Mouse (Mus musculus): Measurements from ENCODE around the gene Carmil3. TPM values are rescaled to one million over a fixed set of nuclear protein-coding genes. Genes with fewer than 3 reads are reported as not detected.

Gene Carmil3
- polyA plus RNA-seq, 1 experiment from 2014 or later = 1.6 TPM

DNA sequence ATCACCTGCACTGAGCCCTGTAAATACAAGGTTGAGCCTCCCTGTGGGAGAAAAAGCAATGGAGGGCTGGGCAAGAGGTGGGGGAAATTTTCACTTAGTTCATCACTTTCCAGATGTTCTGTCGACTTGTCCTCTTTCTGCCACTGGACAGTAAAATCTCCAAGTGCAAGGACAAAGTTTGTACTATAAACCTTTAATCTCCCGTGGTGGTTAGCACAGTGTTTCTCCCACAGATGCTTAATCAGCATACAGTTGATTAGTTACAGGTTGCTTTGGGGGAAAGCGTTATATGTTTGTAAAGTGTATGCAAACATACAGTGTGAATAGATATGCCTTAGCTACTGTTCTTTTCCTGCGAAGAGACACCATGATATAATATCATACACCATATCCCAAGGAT is 24.0 kb upstream of the Carmil3 start:
- H3K4me1 ChIP-seq (ENCODE audit: control insufficient read depth in 2 of 2, insufficient read depth in 2 of 2, low read length in 2 of 2) = no peaks in the 10 kb centered on the region
- no peak overlapping the region for H3K9ac ChIP-seq (ENCODE audit: low read length)
- H3K4me2 ChIP-seq (ENCODE audit: low read length) = no peak overlapping the region
- H3K9me3 ChIP-seq (ENCODE audit: control insufficient read depth, low read length) = no peaks in the 10 kb centered on the region
- 0 out of 2 replicates have a peak, but pooled peaks cover 4% of the 10 kb centered on the region for H3K27me3 ChIP-seq (ENCODE audit: control insufficient read depth, insufficient read depth, low read length)
- ATAC-seq (ENCODE audit: insufficient number of reproducible peaks, insufficient read depth, low FRiP score, low read depth) = no peak
- H3K27ac ChIP-seq (replicated peaks in 1 of 2; ENCODE audit: control insufficient read depth in 1 of 2, insufficient read depth in 1 of 2, low read depth in 2 of 2, low read length in 2 of 2) = no peak overlapping the region
- 71% methylated on average over 4 of the region's 4 CpGs for WGBS
- no peaks in the 10 kb centered on the region for H3K36me3 ChIP-seq (ENCODE audit: control insufficient read depth, insufficient read depth, low read length)
- no peak overlapping the region for H3K4me3 ChIP-seq (ENCODE audit: control insufficient read depth in 1 of 2, insufficient read depth in 1 of 2, low read depth in 1 of 2, low read length in 2 of 2)

DNA sequence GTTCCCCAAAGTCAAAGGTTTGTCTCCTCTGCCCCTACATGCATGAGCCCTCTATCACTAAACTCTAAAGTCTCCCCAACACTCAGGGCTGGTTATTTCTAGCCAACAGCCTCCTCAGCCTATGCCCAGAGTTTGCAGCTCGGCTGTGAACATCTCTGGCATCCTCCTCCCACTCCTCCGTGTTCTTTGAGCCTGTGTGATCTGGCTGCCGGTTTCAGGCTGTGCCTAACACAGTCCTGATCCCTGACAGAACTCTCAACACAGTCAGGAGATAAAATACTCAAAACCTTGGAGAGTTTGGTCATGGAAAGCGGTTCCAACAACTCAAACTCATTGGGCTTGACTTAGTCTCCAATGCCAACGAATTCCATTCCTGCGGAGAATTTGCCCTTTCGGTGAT is 23.3 kb upstream of the Carmil3 start:
- Histone ChIP-seq H3K9me3 (ENCODE audit: control insufficient read depth, low read length) (no peaks in the 10 kb centered on the region), H3K4me3 (ENCODE audit: control insufficient read depth in 1 of 2, insufficient read depth in 1 of 2, low read depth in 1 of 2, low read length in 2 of 2) (no peak overlapping the region), H3K9ac (ENCODE audit: low read length) (no peak overlapping the region), H3K27ac (replicated peaks in 1 of 2; ENCODE audit: control insufficient read depth in 1 of 2, insufficient read depth in 1 of 2, low read depth in 2 of 2, low read length in 2 of 2) (no peak overlapping the region), H3K27me3 (ENCODE audit: control insufficient read depth, insufficient read depth, low read length) (0 out of 2 replicates have a peak, but pooled peaks cover 4% of the 10 kb centered on the region), H3K36me3 (ENCODE audit: control insufficient read depth, insufficient read depth, low read length) (no peaks in the 10 kb centered on the region), H3K4me2 (ENCODE audit: low read length) (no peak overlapping the region), H3K4me1 (ENCODE audit: control insufficient read depth in 2 of 2, insufficient read depth in 2 of 2, low read length in 2 of 2) (no peaks in the 10 kb centered on the region)
- ATAC-seq (ENCODE audit: insufficient number of reproducible peaks, insufficient read depth, low FRiP score, low read depth) = no peak
- 48% methylated on average over 7 of the region's 7 CpGs for WGBS

GRCm38 (mm10) chr14:55468301-55468741 is 22.1 kb upstream of the Carmil3 start:
- Histone ChIP-seq H3K4me2 (ENCODE audit: low read length) (no peak overlapping the region), H3K27ac (replicated peaks in 1 of 2; ENCODE audit: control insufficient read depth in 1 of 2, insufficient read depth in 1 of 2, low read depth in 2 of 2, low read length in 2 of 2) (no peak overlapping the region), H3K36me3 (ENCODE audit: control insufficient read depth, insufficient read depth, low read length) (no peaks in the 10 kb centered on the region), H3K9me3 (ENCODE audit: control insufficient read depth, low read length) (no peaks in the 10 kb centered on the region), H3K4me1 (ENCODE audit: control insufficient read depth in 2 of 2, insufficient read depth in 2 of 2, low read length in 2 of 2) (no peaks in the 10 kb centered on the region), H3K9ac (ENCODE audit: low read length) (no peak overlapping the region), H3K27me3 (ENCODE audit: control insufficient read depth, insufficient read depth, low read length) (0 out of 2 replicates have a peak, but pooled peaks cover 4% of the 10 kb centered on the region), H3K4me3 (ENCODE audit: control insufficient read depth in 1 of 2, insufficient read depth in 1 of 2, low read depth in 1 of 2, low read length in 2 of 2) (no peak overlapping the region)
- WGBS = 76% methylated on average over 2 of the region's 2 CpGs
- no peak for ATAC-seq (ENCODE audit: insufficient number of reproducible peaks, insufficient read depth, low FRiP score, low read depth)

DNA sequence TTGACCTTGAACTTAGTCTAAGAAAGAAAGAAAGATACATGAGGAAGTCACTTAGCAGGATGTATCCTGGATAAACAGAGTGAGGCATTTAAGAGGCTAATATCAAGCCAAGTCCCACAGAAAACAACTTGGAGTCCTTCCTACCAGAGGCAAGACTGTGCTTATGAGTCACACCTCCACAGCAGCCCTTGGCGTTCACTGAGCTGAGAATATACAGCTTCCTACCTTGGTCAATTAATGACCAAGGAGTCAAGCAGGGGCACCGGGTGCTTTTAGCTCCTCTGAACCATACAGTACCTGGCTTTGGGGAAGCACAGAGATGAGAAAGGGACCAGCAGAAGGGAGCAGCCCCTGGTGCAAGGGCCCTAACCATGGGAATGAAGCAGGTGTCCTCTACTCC is 21.4 kb upstream of the Carmil3 start:
- 76% methylated on average over 2 of the region's 2 CpGs for WGBS
- Histone ChIP-seq H3K9me3 (ENCODE audit: control insufficient read depth, low read length) (no peaks in the 10 kb centered on the region), H3K4me1 (ENCODE audit: control insufficient read depth in 2 of 2, insufficient read depth in 2 of 2, low read length in 2 of 2) (no peaks in the 10 kb centered on the region), H3K9ac (ENCODE audit: low read length) (no peak overlapping the region), H3K4me2 (ENCODE audit: low read length) (no peak overlapping the region), H3K27me3 (ENCODE audit: control insufficient read depth, insufficient read depth, low read length) (0 out of 2 replicates have a peak, but pooled peaks cover 4% of the 10 kb centered on the region), H3K27ac (replicated peaks in 1 of 2; ENCODE audit: control insufficient read depth in 1 of 2, insufficient read depth in 1 of 2, low read depth in 2 of 2, low read length in 2 of 2) (no peak overlapping the region), H3K4me3 (ENCODE audit: control insufficient read depth in 1 of 2, insufficient read depth in 1 of 2, low read depth in 1 of 2, low read length in 2 of 2) (no peak overlapping the region), H3K36me3 (ENCODE audit: control insufficient read depth, insufficient read depth, low read length) (no peaks in the 10 kb centered on the region)
- ATAC-seq (ENCODE audit: insufficient number of reproducible peaks, insufficient read depth, low FRiP score, low read depth) = no peak

GRCm38 (mm10) chr14:55469821-55470220 is 20.6 kb upstream of the Carmil3 start:
- Histone ChIP-seq H3K9me3 (ENCODE audit: control insufficient read depth, low read length) (no peaks in the 10 kb centered on the region), H3K4me3 (ENCODE audit: control insufficient read depth in 1 of 2, insufficient read depth in 1 of 2, low read depth in 1 of 2, low read length in 2 of 2) (no peak overlapping the region), H3K27ac (replicated peaks in 1 of 2; ENCODE audit: control insufficient read depth in 1 of 2, insufficient read depth in 1 of 2, low read depth in 2 of 2, low read length in 2 of 2) (no peak overlapping the region), H3K36me3 (ENCODE audit: control insufficient read depth, insufficient read depth, low read length) (no peaks in the 10 kb centered on the region), H3K27me3 (ENCODE audit: control insufficient read depth, insufficient read depth, low read length) (0 out of 2 replicates have a peak, but pooled peaks cover 4% of the 10 kb centered on the region), H3K4me1 (ENCODE audit: control insufficient read depth in 2 of 2, insufficient read depth in 2 of 2, low read length in 2 of 2) (no peaks in the 10 kb centered on the region), H3K9ac (ENCODE audit: low read length) (no peak overlapping the region), H3K4me2 (ENCODE audit: low read length) (no peak overlapping the region)
- no peak for ATAC-seq (ENCODE audit: insufficient number of reproducible peaks, insufficient read depth, low FRiP score, low read depth)
- WGBS = 88% methylated on average over 6 of the region's 6 CpGs

- H3K9me3 ChIP-seq (ENCODE audit: control insufficient read depth, low read length) = no peaks in the 10 kb centered on the region
- ATAC-seq (ENCODE audit: insufficient number of reproducible peaks, insufficient read depth, low FRiP score, low read depth) = no peak
- H3K4me3 ChIP-seq (ENCODE audit: control insufficient read depth in 1 of 2, insufficient read depth in 1 of 2, low read depth in 1 of 2, low read length in 2 of 2) = no peak overlapping the region
- H3K4me1 ChIP-seq (ENCODE audit: control insufficient read depth in 2 of 2, insufficient read depth in 2 of 2, low read length in 2 of 2) = no peaks in the 10 kb centered on the region
- no peak overlapping the region for H3K27ac ChIP-seq (replicated peaks in 1 of 2; ENCODE audit: control insufficient read depth in 1 of 2, insufficient read depth in 1 of 2, low read depth in 2 of 2, low read length in 2 of 2)
- H3K27me3 ChIP-seq (ENCODE audit: control insufficient read depth, insufficient read depth, low read length) = 0 out of 2 replicates have a peak, but pooled peaks cover 3% of the 10 kb centered on the region
- 5% methylated on average over 10 of the region's 10 CpGs for WGBS
- H3K36me3 ChIP-seq (ENCODE audit: control insufficient read depth, insufficient read depth, low read length) = no peaks in the 10 kb centered on the region
- peak overlapping the region; percentile 31 for H3K4me2 ChIP-seq (ENCODE audit: low read length)
- no peak overlapping the region for H3K9ac ChIP-seq (ENCODE audit: low read length)
Observed at GRCm38 (mm10) chr14:55470806-55471205, 19.6 kb upstream of the Carmil3 start.

- peaks cover under 1% of the 10 kb centered on the region for H3K36me3 ChIP-seq (ENCODE audit: control insufficient read depth, insufficient read depth, low read length)
- no peak overlapping the region for H3K9ac ChIP-seq (ENCODE audit: low read length)
- H3K4me2 ChIP-seq (ENCODE audit: low read length) = no peak overlapping the region
- no peaks in the 10 kb centered on the region for H3K4me1 ChIP-seq (ENCODE audit: control insufficient read depth in 2 of 2, insufficient read depth in 2 of 2, low read length in 2 of 2)
- no peaks in the 10 kb centered on the region for H3K27me3 ChIP-seq (ENCODE audit: control insufficient read depth, insufficient read depth, low read length)
- no peak overlapping the region for H3K4me3 ChIP-seq (ENCODE audit: control insufficient read depth in 1 of 2, insufficient read depth in 1 of 2, low read depth in 1 of 2, low read length in 2 of 2)
- H3K27ac ChIP-seq (replicated peaks in 1 of 2; ENCODE audit: control insufficient read depth in 1 of 2, insufficient read depth in 1 of 2, low read depth in 2 of 2, low read length in 2 of 2) = no peak overlapping the region
- ATAC-seq (ENCODE audit: insufficient number of reproducible peaks, insufficient read depth, low FRiP score, low read depth) = no peak
- no peaks in the 10 kb centered on the region for H3K9me3 ChIP-seq (ENCODE audit: control insufficient read depth, low read length)
- 53% methylated on average over 2 of the region's 2 CpGs for WGBS
Observed at GRCm38 (mm10) chr14:55475654-55476053, 14.8 kb upstream of the Carmil3 start.

DNA sequence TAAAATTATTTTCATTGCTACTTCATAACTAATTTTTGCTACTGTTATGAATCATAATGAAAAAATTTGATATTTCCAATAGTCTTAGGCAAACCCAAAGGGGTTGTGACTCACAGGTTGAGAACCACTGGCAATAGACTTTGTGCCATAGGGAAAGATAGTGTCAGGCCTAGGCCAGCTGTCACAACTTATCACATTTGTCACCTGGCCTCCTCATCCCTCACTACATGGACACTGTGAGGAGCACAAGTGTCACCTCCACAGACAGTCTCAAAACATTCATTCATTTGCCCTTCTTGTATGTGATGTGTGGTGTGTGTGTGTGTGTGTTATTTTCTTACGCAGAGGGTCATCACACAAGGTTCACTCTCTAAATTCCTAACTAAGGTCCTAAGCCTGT is 13.0 kb upstream of the Carmil3 start:
- 94% methylated on average over 1 of the region's 1 CpGs for WGBS
- Histone ChIP-seq H3K36me3 (ENCODE audit: control insufficient read depth, insufficient read depth, low read length) (peaks cover 16% of the 10 kb centered on the region), H3K9ac (ENCODE audit: low read length) (no peak overlapping the region), H3K4me3 (ENCODE audit: control insufficient read depth in 1 of 2, insufficient read depth in 1 of 2, low read depth in 1 of 2, low read length in 2 of 2) (no peak overlapping the region), H3K9me3 (ENCODE audit: control insufficient read depth, low read length) (no peaks in the 10 kb centered on the region), H3K27ac (replicated peaks in 1 of 2; ENCODE audit: control insufficient read depth in 1 of 2, insufficient read depth in 1 of 2, low read depth in 2 of 2, low read length in 2 of 2) (no peak overlapping the region), H3K27me3 (ENCODE audit: control insufficient read depth, insufficient read depth, low read length) (no peaks in the 10 kb centered on the region), H3K4me1 (ENCODE audit: control insufficient read depth in 2 of 2, insufficient read depth in 2 of 2, low read length in 2 of 2) (no peaks in the 10 kb centered on the region), H3K4me2 (ENCODE audit: low read length) (no peak overlapping the region)
- ATAC-seq (ENCODE audit: insufficient number of reproducible peaks, insufficient read depth, low FRiP score, low read depth) = no peak

Measured in heart, embryonic 14.5 days (tissue).